Mouse (Mus musculus) bone marrow macrophage, adult 2 months (primary cell): ENCODE data around the gene Apba1. TPM values are rescaled to one million over a fixed set of nuclear protein-coding genes. Genes with fewer than 3 reads are reported as not detected.

Source experiments
- H3K27ac ChIP-seq: 2 replicates; pipeline ENCODE4 v1.5.1; 2012; ENCODE audit warnings: low read depth, low read length; ENCODE audit not compliant: insufficient read depth
- H3K4me1 ChIP-seq: 2 replicates; pipeline ENCODE4 v1.6.1; 2012; ENCODE audit warnings: low read length; ENCODE audit not compliant: control insufficient read depth, insufficient read depth
- H3K4me3 ChIP-seq: 2 replicates; pipeline ENCODE4 v1.5.1; 2012; ENCODE audit warnings: mild to moderate bottlenecking, low read length, moderate library complexity; ENCODE audit not compliant: insufficient read depth
- CTCF ChIP-seq: IDR thresholded peaks from 2 replicates; pipeline ENCODE4 v1.5.1; 2012; ENCODE audit warnings: low read depth, mild to moderate bottlenecking, low read length, moderate library complexity
- POLR2A ChIP-seq: IDR thresholded peaks from 2 replicates; pipeline ENCODE4 v1.6.1; 2012; ENCODE audit warnings: mild to moderate bottlenecking, low read depth, low read length, borderline replicate concordance
- polyA plus RNA-seq: library from polyadenylated mRNA; stranded (reverse); fragments of >200 nt; gene quantifications from 2 replicates; pipeline ENCODE4 v1.2.4, GENCODE M21; 2012; ENCODE audit not compliant: missing spikeins, insufficient read depth, insufficient read length

Gene Apba1
- polyA plus RNA-seq, 1 experiment: 11.8 TPM

DNA sequence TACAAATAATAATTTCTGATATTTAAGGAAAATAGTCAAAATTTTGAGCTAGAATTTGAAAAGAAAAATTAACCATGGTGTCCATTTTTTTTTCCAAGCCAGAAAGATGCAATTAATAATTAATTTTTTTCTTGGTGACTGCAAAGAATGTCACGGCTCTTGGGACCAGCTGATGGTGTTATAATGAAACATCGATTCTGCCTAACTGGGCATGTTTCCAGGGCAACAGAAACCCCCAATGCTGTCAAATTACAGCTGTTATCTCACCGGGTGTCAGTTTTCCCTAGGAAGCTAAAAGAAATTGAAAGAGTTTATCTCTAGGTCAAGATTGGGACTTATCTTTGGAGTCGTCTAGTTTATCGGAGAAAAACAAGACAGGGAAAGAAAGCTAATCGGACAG lies 225.5 kb downstream of the Apba1 start:
- Histone ChIP-seq H3K27ac (no peak overlapping the region), H3K4me1 (peaks cover 15% of the 10 kb centered on the region), H3K4me3 (no peak overlapping the region)
- TF ChIP-seq CTCF: no peak
- no peak for TF ChIP-seq POLR2A

GRCm38 (mm10) chr19:23987291-23987690 lies 228.6 kb downstream of the Apba1 start:
- H3K27ac ChIP-seq: peak overlapping the region; percentile 25; the same call in 1 of the 2 replicates

DNA sequence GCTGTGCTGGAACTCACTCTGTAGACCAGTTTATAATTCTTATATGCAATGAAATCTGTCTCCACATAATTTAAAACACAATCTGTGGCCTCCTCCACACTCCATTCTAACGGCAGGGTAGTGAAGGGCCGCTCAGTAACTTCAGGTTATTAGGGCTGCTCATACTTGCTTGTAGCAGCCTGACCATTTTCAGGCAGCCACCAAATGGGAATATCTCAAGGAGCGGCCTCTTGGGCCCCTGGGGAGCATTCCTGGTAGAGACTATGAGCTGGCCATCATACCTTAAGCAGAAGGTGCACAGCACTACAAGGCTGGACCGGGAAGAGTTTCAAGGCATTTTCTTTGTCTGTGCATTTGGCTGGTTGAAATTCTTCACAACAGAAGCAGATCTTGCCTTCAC lies 229.5 kb downstream of the Apba1 start:
- Histone ChIP-seq H3K4me3 (no peak overlapping the region), H3K27ac (no peak overlapping the region), H3K4me1 (peaks cover 13% of the 10 kb centered on the region)
- no peak for TF ChIP-seq CTCF
- TF ChIP-seq POLR2A: no peak

More at GRCm38 (mm10) chr19:23987291-23987690, 228.6 kb downstream of the Apba1 start:
- H3K4me3 ChIP-seq: no peak overlapping the region
- TF ChIP-seq POLR2A (no peak), CTCF (no peak)
- peaks cover 13% of the 10 kb centered on the region for H3K4me1 ChIP-seq

GRCm38 (mm10) chr19:23995766-23996399 lies 237.2 kb downstream of the Apba1 start:
- H3K27ac ChIP-seq: no peak overlapping the region
- H3K4me1 ChIP-seq: peaks cover 8% of the 10 kb centered on the region
- TF ChIP-seq POLR2A: no peak
- TF ChIP-seq CTCF: no peak
- no peak overlapping the region for H3K4me3 ChIP-seq

Other genes starting within 250 kb of the Apba1 start
- gene 1700028P14Rik, start 106.1 kb upstream of the Apba1 start, polyA plus RNA-seq: not detected in 2 replicates
- 4.8 and 7.2 TPM in 2 replicates for gene Ptar1, start 71.5 kb upstream of the Apba1 start, polyA plus RNA-seq